In the genomic region with DNA sequence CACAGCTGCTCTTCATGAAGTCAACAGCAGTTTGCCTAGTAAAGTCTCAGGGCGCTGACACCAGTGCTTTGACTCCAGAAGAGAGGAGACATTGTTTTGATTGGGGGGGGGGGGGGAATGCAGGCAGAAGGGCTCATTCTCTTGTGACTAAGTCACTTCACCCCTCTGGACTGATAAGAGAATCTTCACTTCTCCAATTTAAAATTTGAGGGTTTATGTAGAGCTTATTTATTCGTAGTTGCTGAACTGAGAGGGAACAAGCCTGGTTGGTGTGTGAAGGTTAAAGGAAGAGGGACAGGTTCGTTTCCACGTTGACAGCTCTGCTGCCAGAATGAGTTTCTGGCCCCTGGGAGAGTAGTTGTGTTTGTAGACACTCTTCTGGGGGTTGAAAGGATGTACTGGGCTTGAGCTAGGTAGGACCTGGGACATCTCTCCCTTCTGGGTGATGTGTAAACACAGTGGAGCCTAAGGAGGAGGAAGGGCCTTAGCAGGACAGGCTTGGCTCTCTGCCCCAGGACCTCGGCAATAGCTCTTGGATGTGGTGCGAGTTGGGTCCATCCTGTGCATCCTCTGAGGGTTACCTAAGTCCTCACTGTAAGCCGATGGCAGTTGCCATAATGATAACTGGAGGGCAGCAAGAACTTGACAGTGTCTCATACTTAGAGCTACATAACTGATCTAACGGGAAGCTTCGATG, we compare ENCODE assay signal across 9 mouse cellular contexts. TPM values are rescaled to one million over a fixed set of nuclear protein-coding genes. Genes with fewer than 3 reads are reported as not detected.
A peak's percentile ranks its signal among the peaks of the same experiment; 100 is the strongest.
DNase-seq lines count a peak whose midpoint lies in the region; ATAC-seq lines count a peak whose summit lies in the region.
"Had no signal": no experiment of that assay in that cellular context is flagged by ENCODE, and none has a peak within 500 bp of the region (broad histone marks: within the 10 kb centered on the region; RNA-seq: fewer than 3 reads in every experiment).

No protein-coding gene starts in this region.

- peak overlapping the region; percentile 97 for H3K4me2 ChIP-seq in heart, embryonic 13.5 days
- 0 out of 2 replicates have a peak overlapping the region, but pooled peaks have one; percentile 5 for H3K4me2 ChIP-seq in neural tube, embryonic 11.5 days (ENCODE audit: low read depth)
- peak overlapping the region; percentile 90 for H3K4me2 ChIP-seq in hindbrain, embryonic 15.5 days
- peak overlapping the region; percentile 86; the same call in 1 of the 2 replicates for H3K4me2 ChIP-seq in stomach, embryonic 15.5 days

- no peaks in the 10 kb centered on the region for H3K9me3 ChIP-seq in heart, embryonic 13.5 days
- no peaks in the 10 kb centered on the region for H3K9me3 ChIP-seq in neural tube, embryonic 11.5 days (ENCODE audit: control insufficient read depth, low read length)
- no peaks in the 10 kb centered on the region for H3K9me3 ChIP-seq in hindbrain, embryonic 15.5 days
- H3K9me3 ChIP-seq in stomach, embryonic 15.5 days, result no peaks in the 10 kb centered on the region

- WGBS in heart, embryonic 13.5 days, result 61% methylated on average over 9 of the region's 9 CpGs
- WGBS in neural tube, embryonic 11.5 days, result 92% methylated on average over 9 of the region's 9 CpGs
- WGBS in hindbrain, embryonic 15.5 days, result 78% methylated on average over 9 of the region's 9 CpGs
- WGBS in stomach, embryonic 15.5 days, result 73% methylated on average over 9 of the region's 9 CpGs

- H3K27ac ChIP-seq in heart, embryonic 13.5 days (replicated peaks), result peak overlapping the region; percentile 53
- H3K27ac ChIP-seq in neural tube, embryonic 11.5 days (ENCODE audit: low read depth, low read length), result no peak overlapping the region
- H3K27ac ChIP-seq in hindbrain, embryonic 15.5 days (replicated peaks), result peak overlapping the region; percentile 23; the same call in 1 of the 2 replicates
- no peak overlapping the region for H3K27ac ChIP-seq in stomach, embryonic 15.5 days

- H3K4me3 ChIP-seq in heart, embryonic 13.5 days, result peak overlapping the region; percentile 75
- H3K4me3 ChIP-seq in neural tube, embryonic 11.5 days (ENCODE audit: low read depth, low read length), result no peak overlapping the region
- no peak overlapping the region for H3K4me3 ChIP-seq in hindbrain, embryonic 15.5 days
- no peak overlapping the region for H3K4me3 ChIP-seq in stomach, embryonic 15.5 days (replicated peaks)

- peaks cover 28% of the 10 kb centered on the region for H3K4me1 ChIP-seq in heart, embryonic 13.5 days
- H3K4me1 ChIP-seq in neural tube, embryonic 11.5 days (ENCODE audit: control insufficient read depth, insufficient read depth, low read length), result peaks cover 18% of the 10 kb centered on the region
- H3K4me1 ChIP-seq in hindbrain, embryonic 15.5 days (replicated peaks), result peaks cover 34% of the 10 kb centered on the region
- H3K4me1 ChIP-seq in stomach, embryonic 15.5 days, result peaks cover 20% of the 10 kb centered on the region

- peaks cover 21% of the 10 kb centered on the region for H3K36me3 ChIP-seq in heart, embryonic 13.5 days
- H3K36me3 ChIP-seq in neural tube, embryonic 11.5 days (ENCODE audit: control insufficient read depth, insufficient read depth, low read length), result peaks cover 9% of the 10 kb centered on the region; the same call in 1 of the 2 replicates
- 0 out of 2 replicates have a peak, but pooled peaks cover 7% of the 10 kb centered on the region for H3K36me3 ChIP-seq in hindbrain, embryonic 15.5 days
- H3K36me3 ChIP-seq in stomach, embryonic 15.5 days, result peaks cover 9% of the 10 kb centered on the region; the same call in 1 of the 2 replicates

- no peak overlapping the region for H3K9ac ChIP-seq in heart, embryonic 13.5 days
- H3K9ac ChIP-seq in neural tube, embryonic 11.5 days (ENCODE audit: low read length), result no peak overlapping the region
- no peak overlapping the region for H3K9ac ChIP-seq in hindbrain, embryonic 15.5 days
- H3K9ac ChIP-seq in stomach, embryonic 15.5 days, result no peak overlapping the region

- intact Hi-C loops in left cerebral cortex, postnatal 36 days (cut with DNase I), result loop anchor here (5.0 kb wide), 1 partner anchor 114 kb away; no protein-coding TSS in a partner anchor

- DNase-seq in heart, adult 8-10 months (ENCODE audit: low spot score), result no peak
- no peak for DNase-seq in neural tube, embryonic 11.5 days (ENCODE audit: low spot score)
- DNase-seq in neural tube, embryonic 10.5 days (ENCODE audit: extremely low spot score, low spot score), result no peak
- DNase-seq in left cerebral cortex, postnatal 36 days (ENCODE audit: low spot score in 2 of 2), result no peak
- no peak for DNase-seq in frontal cortex, postnatal 36 days (ENCODE audit: low spot score in 2 of 2)
- DNase-seq: thymus, postnatal 4 days had no signal

- ATAC-seq in heart, embryonic 13.5 days (ENCODE audit: extremely low read depth, insufficient number of reproducible peaks, low FRiP score, low TSS enrichment), result no peak
- ATAC-seq in neural tube, embryonic 11.5 days (ENCODE audit: insufficient read depth, low FRiP score, low TSS enrichment), result no peak
- ATAC-seq in hindbrain, embryonic 15.5 days (ENCODE audit: low FRiP score, low read depth), result no peak
- no peak for ATAC-seq in stomach, embryonic 15.5 days (ENCODE audit: insufficient read depth, low FRiP score, low read depth)

- H3K27me3 ChIP-seq in heart, embryonic 13.5 days (replicated peaks), result no peaks in the 10 kb centered on the region
- H3K27me3 ChIP-seq in neural tube, embryonic 11.5 days (ENCODE audit: control insufficient read depth, insufficient read depth, low read length), result no peaks in the 10 kb centered on the region
- no peaks in the 10 kb centered on the region for H3K27me3 ChIP-seq in hindbrain, embryonic 15.5 days
- H3K27me3 ChIP-seq in stomach, embryonic 15.5 days (replicated peaks), result no peaks in the 10 kb centered on the region

RNA-seq across cellular contexts. Expression of a gene that starts 48.7 kb away (rescaled TPM):
- polyA plus RNA-seq in heart, embryonic 13.5 days (2015; fragmentation: Nextera tagmentation; extraction: Ambion mirVana), result 12.2 and 13.6 TPM in 2 replicates
- 1 to 10 TPM in 1 of 4 experiments, under 1 TPM in 1, not detected in 2; 0.54 to 1.0 TPM for total RNA-seq in heart, adult 8-10 months (2022)
- 44.7 and 47.1 TPM in 2 replicates for polyA plus RNA-seq in neural tube, embryonic 11.5 days (2014; fragmentation: Nextera tagmentation; extraction: Ambion mirVana)
- polyA plus RNA-seq in hindbrain, embryonic 15.5 days (2015; fragmentation: Nextera tagmentation; extraction: Ambion mirVana), result 203 and 213 TPM in 2 replicates
- polyA plus RNA-seq in stomach, embryonic 15.5 days (2015; fragmentation: Nextera tagmentation; extraction: Ambion mirVana), result 9.0 and 9.2 TPM in 2 replicates
- total RNA-seq in left cerebral cortex, postnatal 36 days (2021), result 100 to 1,000 TPM; 171 to 200 TPM

Comparison
In these comparisons a context has a peak if more than half of its experiments do, and no peak if none do; other contexts are left out.
1. H3K27ac ChIP-seq: peak in heart, embryonic 13.5 days (single experiment) and hindbrain, embryonic 15.5 days (single experiment); none in neural tube, embryonic 11.5 days (single experiment) and stomach, embryonic 15.5 days (single experiment).
2. H3K4me2 ChIP-seq: peak in every context shown above with its lines; median percentile 97 in heart, embryonic 13.5 days; 90 in hindbrain, embryonic 15.5 days; 86 in stomach, embryonic 15.5 days; 5 in neural tube, embryonic 11.5 days.